Mouse (Mus musculus): ENCODE measurements around the gene Cldn4.
"Not testable (repeated sequence)": the region's sequence is repeated elsewhere in the genome, so short reads cannot be mapped to it uniquely, and the experiment has no call there.

Gene Cldn4

DNA sequence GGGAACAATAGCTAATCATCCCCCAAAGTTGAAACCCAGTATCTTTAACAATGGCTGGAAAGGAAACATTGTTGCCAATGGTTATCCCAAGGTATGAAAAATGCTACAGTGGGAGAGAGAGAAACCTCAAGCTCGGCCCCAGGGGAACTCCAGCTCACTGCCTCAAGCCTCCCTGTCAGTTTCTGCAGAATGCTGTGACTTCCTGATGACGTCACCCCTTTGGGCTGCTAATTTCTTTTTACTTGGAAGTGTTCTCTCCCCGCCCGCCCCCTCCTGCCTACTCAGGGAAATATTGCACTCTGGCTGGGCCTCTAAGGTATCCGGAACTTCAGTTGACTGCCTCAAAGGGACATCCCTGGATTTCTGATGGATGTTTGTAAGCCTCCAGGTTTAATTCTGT, 16.8 kb upstream of the Cldn4 start:
- peak; percentile 68 for DNase-seq (ENCODE audit: low spot score)

DNA sequence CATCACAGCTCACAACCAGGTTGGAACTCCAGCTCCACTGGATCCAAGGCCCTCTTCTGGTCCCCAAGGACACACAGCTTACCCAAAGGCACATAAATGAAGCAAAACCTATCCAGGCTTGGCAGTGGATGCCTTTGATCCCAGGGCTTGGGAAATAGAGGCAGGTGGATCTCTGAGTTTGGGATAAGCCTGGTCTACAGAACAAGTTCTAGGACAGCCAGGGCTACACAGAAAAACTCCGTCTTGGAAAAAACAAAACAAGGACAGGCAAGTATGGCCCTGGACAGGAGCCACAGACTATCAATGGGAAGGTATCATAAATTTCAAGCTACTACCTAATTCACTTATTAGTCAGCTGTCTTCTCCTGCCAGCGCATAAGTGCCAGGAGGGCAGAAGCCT, 14.8 kb upstream of the Cldn4 start:
- DNase-seq (ENCODE audit: low spot score) = no peak

DNA sequence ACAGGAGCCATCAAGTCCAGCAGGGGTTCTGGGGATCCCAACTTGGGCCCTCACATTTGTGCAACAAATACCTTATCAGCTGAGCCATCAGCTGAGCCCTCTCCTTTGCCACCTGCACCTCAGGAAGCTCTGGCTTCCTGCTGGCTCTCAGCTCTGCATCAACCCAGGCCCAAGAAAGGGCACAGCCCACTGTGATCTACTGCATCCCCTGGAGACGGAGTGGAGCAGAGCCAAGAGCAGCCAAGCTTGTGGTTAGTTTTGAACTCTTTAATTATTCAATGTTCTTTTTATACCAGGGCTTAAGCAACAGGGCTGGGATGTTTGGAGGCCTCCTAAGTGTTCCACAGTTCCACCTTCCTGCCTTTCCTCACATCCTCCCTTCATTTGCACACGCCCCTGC, 13.7 kb upstream of the Cldn4 start:
- no peak for DNase-seq (ENCODE audit: low spot score)

DNA sequence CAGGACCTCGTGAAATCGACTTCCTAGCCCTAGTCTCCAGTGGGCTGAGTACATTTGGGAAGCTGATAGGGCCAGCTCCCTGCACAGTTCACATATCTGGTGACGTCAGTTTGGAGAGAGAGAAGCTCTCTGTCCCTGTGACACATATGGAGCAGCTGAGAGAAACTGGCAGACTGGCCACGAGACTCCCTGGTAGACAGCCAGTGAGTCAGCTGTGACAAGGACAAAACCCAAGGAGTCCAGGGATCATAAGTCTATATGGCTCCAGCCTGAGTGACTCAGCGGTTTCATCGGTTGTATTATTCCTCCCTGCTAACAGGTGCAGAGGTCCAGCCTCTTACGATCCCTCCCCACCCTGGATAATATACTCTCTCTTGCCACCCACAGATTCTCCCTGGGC, 12.4 kb upstream of the Cldn4 start:
- DNase-seq (ENCODE audit: low spot score) = no peak

DNA sequence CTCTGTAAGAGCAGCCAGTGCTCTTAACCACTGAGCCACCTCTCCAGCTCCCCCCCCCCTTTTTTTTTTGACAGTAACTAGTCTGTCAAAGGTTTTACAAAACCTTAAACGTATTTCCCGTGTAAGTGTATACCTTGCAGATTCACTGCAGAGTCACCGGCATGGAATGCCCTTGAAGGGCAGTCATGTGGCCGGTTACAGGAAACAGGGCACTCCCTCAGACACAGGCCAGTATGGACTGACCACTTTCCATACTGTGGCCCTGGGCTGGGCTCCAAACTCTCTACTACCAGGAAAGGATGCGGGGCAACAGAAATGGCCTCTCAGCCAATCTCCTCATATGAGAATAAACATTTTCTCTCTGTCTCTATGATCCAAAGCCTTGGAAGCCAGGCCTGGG, 8.8 kb upstream of the Cldn4 start:
- no peak for DNase-seq (ENCODE audit: low spot score)

DNA sequence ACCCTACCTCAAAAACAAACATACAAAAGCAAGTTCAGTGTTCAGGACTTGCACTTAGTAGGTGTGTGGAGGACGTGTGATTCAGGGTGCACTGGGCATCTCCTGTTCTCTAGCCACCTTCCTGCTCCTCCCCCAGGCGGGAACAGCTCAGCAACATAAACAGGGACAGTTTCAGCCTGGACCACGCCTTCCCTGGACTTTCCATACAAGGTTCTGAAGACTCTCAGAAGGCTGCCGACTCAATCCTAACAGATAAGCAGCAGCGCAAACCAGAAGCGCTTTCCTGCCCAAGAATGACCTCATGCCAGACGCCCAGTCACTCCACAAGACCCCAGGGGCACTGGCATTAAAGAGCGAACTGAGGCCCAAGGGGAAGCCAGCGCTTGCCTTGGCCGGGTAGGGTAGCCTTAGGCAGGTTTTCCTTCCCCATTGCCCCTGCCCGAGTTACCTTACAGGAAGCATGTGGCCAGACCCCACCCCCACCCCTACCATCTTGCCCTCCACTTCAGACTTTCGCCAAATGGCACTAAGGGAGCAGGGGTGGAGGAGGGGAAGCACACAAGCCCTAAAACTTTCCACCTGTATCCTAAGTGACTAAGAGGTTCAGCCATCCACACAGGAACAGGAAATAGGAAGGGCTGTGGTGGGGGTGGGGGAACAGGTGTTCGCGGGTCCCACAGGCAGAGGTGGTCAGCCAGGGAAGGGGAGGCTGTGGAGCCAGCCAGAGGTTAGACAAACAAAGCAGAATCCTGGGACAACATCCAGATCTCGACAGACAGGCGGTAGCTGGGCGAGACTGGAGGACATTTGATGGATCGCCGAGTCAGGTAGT, 4.5 kb upstream of the Cldn4 start:
- DNase-seq (ENCODE audit: low spot score) = no peak

DNA sequence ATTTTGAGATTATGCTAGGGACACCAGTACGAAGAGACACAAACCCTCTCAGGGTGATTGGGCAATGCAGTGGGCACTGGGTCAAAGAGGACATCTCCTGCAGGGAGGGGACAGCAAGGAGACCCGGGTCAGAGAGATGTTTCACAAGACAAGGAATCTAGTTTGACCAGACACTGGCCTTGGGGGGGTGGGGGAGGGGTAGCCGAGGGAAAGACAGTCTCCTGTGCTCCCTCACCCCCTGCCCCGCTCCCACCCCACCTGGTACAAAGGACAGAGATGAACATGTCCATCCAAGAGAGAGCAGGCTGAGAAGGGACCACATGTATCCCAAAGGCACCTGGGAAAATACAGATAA, 1.3 kb upstream of the Cldn4 start:
- DNase-seq (ENCODE audit: low spot score) = no peak

DNA sequence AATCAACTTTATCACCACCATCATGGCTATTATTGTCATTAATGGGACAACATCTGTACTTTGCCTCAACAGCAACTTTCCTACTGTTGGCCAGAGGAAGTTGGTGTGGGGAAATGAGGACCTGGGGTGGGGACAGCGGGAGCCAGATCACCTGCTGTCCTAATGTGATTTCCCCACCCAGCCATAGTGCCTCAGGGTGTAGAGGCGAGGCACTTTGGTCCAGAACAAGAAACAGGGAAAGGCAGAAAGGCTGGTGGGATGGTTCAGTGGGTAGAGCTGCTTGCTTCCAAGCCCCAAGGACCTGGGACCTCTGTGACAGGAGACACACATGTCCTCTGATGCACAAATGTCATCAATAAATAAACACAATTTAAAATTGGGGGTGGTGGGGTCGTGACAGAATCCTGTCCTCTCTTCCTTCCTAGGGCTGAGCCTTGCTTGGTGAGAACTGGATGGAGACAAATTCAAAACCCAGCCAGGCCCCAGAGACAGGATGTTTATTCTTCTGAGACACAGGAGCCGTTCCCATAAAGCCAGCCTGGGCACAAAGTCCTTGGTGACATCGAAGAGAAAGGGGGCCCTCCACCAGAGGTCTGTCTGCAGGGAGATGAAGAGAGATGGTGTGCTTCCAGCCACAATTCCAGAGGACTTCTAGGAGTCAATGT, 818 bp upstream of the Cldn4 start:
- no peak for DNase-seq (ENCODE audit: low spot score)

DNA sequence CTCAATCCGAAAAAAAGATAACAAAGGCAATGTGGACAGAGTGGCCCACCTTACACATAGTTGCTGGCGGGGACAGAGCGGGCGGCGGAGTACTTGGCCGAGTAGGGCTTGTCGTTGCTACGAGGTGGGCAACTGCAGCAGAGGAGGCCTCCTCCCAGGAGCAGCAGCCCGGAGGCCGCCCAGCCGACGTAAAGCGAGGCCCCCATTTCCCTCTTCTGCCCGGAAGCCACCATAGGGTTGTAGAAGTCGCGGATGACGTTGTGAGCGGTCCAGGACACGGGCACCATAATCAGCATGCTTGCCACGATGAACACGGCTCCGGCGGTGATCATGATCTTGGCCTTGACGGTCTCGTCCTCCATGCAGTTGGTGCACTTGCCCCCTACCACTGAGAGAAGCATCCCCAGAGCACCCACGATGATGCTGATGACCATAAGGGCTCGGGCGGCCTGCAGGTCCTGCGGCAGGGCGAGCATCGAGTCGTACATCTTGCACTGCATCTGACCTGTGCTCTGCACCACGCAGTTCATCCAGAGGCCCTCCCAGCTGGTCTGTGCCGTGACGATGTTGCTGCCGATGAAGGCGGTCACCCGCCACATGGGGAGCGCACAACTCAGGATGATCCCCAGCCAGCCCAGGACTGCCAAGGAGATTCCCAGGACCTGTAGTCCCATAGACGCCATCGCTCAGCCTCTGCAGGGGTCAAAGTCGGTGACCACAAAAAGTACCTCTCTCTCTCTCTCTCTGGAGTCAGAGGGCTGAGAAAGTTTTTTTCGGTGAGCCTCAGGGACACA, 474 bp downstream of the Cldn4 start:
- DNase-seq (ENCODE audit: low spot score) = no peak

DNA sequence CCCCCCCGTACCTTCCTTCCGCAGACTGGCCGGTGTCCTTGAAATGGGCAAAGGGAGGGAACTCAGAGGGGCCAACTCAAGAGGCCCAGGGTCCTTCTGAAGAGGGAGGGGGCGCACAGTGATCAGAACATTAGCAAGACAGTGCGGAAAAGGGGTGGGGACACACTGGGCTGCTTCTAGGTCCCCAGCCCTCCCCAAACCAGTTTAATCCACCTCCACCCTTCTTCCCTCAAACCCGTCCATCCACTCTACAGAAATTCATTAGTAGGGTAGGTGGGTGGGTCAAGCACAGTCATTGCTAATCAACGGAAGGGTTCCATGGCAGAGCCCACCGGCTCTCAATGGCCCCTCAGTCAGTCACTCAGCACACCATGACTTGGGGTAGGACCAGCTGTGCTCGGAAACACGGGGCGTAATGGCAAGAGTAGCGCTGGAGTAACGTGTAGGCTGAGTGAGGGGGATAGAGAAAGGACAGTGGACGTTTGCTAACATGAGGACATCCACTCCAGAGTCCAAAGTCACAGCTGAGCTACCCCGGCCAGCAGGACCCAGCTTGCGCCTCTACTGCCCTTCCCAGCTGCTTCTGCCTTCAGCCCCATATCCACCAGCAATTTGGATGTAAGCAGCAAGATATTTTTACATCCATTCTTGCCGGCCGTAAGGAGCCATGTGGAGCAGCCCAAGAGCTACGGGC, 1.3 kb downstream of the Cldn4 start:
- DNase-seq (ENCODE audit: low spot score) = no peak

DNA sequence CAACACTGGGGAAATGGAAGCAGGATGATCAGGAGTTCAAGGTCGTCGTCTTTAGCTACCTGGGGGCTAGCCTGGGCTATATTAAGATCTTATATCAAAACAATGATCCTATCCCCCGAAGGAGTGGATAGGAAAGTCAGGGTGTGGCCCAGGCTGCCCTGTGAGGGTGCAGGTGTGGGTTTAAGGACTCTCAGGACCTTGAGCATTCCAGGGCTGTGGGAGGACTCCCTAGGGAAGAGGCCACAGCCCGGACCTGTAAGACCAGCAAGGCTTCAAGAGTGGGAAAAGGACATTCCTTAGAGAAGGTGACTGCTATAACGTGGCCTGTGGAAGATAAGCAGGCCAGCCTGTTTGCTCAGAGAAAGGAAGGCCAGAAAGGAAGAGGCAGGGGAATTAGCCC, 2.6 kb downstream of the Cldn4 start:
- no peak for DNase-seq (ENCODE audit: low spot score)

DNA sequence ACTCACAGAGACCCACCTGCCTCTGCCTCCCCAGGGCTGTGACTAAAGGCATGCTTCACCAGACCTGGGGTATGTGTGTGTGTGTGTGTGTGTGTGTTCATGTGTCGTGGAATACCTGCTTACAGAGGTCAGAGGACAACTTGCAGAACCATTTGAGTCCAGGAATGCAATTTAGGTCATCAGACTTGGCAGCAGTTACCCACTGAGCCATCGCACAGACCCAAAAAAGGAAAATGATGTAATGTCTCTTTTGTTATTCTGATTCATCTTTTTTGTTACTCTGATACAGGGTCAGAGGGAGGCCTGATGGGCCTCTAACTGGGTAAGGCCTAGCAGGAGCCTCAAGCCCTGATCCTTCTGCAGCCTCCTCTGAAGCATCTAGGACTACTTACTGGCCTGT, 4.0 kb downstream of the Cldn4 start:
- no peak for DNase-seq (ENCODE audit: low spot score)

DNA sequence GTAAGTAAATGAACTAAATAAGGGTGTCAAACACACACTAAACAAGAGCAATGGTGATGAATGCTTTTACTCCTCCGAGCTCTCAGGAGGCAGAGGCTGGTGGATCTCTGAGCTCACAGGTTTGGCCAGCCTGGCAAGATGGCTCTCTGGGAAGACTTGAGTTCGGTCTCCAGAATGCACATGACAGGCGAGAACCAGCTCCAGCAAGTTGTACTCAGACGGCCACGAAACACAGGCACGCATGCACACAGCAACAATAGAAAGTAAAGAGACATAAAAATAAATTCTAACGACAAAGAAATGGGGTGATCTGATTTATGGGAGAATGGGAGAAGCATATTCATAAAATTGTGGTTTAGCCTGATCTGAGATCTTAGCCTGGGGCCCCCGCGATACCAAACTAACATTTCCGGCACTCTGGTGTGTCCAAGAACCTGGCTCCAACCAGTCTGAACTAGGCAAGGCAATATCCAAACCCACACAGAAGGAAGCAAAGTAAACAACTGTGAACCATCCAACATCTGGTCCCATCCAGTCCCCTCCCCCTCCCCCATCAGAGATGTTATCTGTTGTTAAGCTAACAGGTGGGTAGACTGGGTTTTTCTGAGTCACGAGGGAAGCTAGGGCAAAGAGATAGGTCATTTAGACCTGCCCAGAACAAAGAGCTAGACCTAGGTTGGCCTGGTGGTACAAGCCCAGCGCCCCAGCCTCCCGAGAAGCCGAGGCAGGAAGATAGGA, 5.1 kb downstream of the Cldn4 start:
- DNase-seq (ENCODE audit: low spot score) = no peak

DNA sequence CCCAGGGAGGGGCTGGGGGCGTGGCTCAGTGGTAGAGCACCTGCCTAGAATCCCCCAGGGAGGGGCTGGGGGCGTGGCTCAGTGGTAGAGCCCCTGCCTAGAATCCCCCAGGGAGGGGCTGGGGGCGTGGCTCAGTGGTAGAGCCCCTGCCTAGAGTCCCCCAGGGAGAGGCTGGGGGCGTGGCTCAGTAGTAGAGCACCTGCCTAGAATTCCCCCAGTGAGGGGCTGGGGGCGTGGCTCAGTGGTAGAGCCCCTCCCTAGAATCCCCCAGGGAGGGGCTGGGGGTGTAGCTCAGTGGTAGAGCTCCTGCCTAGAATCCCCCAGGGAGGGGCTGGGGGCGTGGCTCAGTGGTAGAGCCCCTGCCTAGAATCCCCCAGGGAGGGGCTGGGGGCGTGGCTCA, 7.2 kb downstream of the Cldn4 start:
- DNase-seq (ENCODE audit: low spot score) = not testable (repeated sequence)

DNA sequence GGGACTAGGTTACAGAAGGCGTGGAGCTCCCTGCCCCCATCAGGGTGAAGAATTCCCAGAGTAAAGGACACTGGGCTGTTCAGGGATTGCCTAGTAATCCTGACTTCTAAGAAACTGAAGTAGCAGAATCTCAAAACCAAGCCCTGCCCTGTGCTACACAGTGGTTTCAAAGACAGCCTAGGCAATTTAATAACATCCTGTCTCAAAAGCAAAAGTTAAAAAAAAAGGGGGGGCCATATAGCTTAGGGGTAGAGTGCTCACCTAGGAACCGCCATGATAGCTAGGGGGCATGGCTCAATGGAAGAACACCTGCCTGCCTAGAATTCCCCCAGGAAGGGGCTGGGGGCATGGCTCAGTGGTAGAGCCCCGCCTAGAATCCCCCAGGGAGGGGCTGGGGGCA, 7.7 kb downstream of the Cldn4 start:
- DNase-seq (ENCODE audit: low spot score) = no peak

DNA sequence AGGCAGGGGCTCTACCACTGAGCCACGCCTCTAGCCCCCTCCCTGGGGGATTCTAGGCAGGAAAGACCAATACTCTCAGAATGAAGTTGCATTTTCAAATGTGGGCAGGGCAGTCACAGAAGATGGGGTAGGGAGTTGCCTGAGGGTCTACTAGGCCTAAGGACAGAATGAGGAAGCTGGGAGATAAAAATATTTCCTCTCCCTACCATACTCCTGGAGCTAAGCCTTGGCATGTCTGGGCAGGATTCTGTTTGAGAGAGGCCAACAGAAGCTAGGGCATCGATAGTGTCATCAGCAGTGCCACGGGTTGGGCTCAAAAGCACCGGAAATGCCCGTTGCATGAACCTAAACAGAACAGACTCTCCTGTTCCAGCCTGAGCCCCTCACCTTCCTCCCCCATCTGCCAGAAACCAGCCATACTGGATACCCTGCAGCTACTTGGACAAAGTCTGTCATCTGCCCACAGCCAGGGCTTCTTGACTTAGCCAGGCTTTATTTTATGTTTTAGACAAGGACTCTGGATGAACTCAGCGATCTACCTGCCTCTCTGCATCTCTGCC, 10.0 kb downstream of the Cldn4 start:
- DNase-seq (ENCODE audit: low spot score) = no peak

DNA sequence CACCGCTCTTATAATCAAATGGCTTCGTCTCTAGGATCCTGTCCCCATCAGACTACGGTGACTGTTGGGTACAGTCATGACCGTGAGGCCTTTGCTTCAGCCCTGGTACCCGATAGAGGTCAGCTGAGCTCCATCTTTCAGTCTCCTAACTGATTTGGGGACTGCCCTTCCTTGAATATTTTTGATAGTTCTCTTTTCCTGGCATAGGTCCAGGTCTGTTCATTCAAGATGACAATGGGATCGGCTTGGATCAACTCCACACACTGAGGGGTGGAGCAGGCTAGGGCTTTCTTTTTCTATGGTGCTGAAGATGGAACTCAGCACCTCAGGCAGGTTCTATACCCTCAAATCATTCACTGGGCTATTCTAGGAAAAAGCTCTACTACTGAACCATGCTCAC, 10.7 kb downstream of the Cldn4 start:
- DNase-seq (ENCODE audit: low spot score) = no peak

DNA sequence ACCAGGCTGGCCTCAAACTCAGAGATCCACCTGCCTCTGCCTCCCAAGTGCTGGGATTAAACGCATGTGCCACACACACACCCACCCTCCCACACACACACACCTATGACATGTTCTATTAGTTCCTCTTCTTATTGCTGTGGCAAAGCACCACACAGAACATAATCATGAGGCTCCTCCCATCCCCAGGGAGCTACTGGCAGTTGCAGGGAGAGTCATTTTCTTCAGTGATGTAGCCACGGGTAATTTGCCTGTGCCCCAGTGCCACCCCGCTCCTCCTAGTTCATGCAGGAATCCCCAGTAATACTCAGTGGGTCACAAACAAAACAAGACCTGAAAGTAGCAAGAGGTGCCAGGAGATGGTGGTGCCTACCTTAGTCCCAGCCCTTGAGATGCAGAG, 12.1 kb downstream of the Cldn4 start:
- no peak for DNase-seq (ENCODE audit: low spot score)

DNA sequence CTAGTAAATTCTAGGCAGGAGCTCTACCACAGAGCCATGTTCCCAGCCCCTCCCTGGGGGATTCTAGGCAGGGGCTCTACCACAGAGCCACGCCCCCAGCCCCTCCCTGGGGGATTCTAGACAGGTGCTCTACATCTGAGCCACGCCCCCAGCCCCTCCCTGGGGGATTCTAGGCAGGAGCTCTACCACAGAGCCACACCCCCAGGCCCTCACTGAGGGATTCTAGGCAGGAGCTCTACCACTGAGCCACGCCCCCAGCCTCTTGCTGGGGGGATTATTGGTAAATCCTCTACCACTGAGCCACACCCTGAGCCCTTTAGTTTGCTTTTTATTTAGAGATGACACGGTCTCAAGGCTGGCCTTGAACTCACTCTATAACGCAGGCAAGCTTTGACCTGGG, 13.0 kb downstream of the Cldn4 start:
- not testable (repeated sequence) for DNase-seq (ENCODE audit: low spot score)

DNA sequence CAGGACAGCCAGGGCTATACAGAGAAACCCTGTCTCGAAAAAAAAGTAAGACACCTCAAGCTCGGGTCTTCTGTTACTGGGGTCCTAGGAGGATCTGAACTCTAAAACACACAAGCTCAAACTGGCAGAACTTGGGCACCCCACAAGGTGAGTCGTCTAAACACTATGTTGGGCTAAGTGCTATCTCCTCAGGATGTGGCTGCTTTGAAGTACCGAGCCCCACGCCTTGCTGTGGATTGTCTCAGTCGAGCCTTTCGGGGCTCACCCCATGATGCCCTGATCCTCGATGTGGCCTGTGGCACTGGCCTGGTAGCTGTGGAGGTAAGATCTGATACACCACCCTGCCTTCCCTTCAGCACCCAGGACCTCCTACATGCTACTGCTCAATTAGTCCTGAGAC, 13.5 kb downstream of the Cldn4 start:
- DNase-seq (ENCODE audit: low spot score) = no peak

DNA sequence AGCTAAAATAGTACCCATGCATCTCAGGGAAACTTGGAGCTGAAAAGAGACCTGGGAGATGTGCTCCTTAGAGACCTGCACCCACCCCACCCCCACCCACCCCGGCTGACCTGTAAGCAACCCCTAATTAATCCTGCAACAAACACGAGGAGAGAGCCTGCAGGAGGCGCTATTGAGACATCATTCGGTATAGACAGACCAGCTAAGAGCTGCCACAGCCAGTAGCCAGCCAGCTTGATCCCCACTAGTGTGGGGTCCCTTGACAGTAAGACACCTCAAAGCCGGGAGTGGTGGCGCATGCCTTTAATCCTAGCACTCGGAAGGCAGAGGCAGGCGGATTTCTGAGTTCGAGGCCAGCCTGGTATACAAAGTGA, 13.8 kb downstream of the Cldn4 start:
- peak; percentile 78 for DNase-seq (ENCODE audit: low spot score)

Data from testis, postnatal 10 days (tissue).